Mouse (Mus musculus) neural tube, embryonic 10.5 days (tissue): ENCODE measurements around the gene Abcd3.

Experiments
- DNase-seq: peaks from one replicate; pipeline ENCODE4 v3.0.0-alpha.2; 2017; ENCODE audit warnings: low spot score; ENCODE audit errors: extremely low spot score

The Abcd3 gene

DNA sequence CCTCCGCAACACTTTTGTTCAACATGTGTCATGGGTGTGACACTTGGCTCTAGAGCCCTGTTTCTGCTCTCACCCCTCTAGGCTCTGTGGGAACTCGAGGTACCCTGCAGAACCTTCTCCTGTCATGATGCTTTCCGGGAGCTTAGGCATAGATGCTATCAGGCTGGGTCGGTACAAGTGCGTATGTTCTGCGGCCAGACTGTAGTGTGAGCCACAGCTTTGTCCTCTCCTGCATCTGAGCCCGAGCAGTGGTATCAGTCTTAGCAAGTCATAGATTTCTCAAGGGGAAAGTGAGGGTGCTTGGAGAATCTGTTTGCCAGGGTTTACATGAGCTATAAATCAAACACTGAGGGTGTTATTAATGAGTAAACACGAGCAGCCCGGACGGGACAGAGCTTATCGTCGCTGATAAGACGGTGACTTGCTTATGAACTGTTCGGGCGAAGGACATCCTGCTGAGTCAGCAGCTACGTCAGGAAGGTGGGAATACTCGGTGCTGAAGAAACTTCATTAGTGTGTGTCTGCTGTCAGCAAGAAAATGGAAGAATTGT, 101.9 kb downstream of the Abcd3 start:
- no peak for DNase-seq

DNA sequence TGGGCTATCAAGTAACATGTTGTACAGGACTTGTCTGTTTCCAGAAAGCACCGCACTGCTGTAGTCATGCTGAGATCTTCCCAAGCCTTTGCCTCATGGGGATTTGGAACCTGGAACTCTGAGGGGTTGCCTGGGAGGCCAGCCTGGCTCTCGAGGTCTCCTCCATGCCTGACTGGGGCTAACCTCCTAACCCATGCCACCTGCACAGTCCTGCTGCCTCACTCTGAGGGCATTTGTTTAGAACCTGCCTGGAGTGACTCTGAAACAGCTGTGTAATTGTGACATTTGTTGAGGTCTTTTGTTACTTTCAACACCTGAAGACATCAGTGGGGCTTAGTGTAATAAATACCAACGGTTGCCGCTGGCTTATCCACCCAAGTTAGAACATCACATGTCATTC, 102.9 kb downstream of the Abcd3 start:
- DNase-seq: no peak

DNA sequence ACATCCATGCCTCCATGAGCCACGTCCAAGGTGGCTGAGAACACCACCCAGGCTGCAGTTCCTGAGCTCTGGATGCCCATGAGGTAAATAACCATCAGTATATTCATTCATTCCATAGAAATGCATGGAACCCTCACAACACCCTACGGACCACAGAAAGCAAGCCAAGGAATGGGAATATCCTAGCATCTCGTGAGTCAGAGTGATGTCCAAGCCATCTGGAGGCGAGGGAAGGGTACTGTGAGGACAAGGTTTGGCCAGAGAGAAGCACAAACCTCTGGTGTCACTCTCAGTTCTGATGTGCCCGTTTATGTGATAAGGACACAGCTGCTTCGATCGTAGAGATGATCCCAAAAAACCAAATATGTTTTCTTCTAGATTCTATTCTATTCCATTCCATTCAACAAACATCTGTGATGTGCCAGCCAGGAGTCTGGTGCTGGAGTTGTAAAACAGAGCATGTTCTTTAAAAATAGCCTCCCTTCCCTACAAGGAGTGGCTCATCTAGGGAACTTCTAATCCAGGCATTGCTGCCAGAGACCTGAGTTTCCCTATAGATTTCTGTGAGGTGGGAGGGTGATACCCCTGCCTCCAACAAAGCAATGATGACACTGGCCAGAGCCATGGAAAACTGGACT, 104.1 kb downstream of the Abcd3 start:
- DNase-seq: no peak
